Mouse (Mus musculus): Measurements from ENCODE around the gene Ptprq.

Ptprq gene

DNA sequence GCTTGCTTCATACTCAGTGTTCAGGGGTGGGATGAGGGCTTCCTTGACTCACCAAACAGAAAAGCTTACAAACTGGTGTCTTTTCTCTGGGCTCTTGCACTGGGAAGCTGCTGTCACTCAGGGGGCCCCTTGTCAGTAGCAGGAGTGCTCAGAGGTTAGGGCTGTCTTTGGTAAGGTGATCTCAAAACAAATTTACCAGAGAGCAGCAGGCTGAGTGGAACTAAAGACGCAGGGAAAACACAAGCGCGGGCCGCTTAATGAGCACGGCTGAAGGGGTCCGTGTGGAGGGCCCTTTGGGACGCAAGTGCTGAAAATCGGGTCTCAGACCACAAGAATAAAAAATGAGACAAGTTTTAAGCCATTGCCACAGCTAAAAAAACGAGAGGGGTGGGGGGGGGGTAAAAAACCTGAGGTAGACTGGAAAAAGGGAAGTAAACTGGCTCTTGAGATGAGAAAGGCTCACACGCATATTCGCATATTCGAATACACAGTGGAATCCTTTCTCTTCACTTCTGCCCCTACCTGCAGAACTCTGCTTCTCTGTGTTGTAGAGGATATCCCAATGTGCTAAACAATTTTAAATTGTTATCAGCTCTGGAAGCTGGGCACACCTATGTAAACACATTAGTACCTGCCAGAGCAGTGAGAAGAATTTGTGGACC, 231.1 kb downstream of the Ptprq start:
- DNase-seq (ENCODE audit: low spot score), result no peak

DNA sequence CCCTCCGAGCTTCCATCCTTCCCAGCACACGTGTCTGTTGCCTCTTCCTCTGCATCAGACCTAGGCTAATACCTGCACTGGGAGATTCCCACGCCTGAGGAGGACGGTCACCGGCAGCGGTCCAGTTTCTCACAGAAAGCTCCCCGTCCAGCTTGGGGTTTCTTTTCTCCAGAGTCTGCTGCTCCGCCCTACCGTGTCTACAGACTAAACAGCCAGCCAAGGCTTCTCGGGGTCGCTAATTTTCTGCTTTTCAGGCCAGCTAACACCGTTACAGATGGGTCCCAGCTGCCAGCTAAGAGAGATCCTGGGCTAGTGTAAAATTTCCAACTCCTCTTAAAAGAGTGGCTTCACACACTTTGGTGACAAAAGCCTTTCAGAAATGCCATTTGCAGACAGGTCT, 233.1 kb downstream of the Ptprq start:
- no peak for DNase-seq (ENCODE audit: low spot score)

DNA sequence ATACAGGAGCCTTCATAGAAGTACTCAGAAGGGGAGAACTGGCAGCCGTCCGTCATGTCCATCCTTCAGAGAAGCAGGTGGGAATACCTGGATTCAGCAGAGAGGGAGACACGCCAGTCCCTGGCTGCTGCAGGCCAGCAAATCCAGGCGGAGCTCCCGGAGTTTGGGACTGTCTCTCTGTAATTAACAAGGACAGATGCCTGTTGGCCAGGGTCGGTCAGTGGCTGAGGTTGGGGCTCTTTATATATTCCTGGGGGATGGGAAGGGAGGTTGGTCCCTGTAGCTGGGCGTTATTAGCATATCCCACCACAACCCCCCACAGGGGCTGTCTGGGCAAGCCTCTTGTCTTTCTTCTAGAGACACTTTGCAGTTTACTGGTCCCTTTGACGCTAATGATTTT, 234.0 kb downstream of the Ptprq start, which contains the start of gene Myf5:
Gene Myf5 (minus strand): TSS at position 265 of the 400 bp plus-strand sequence.
- no peak for DNase-seq (ENCODE audit: low spot score)

DNA sequence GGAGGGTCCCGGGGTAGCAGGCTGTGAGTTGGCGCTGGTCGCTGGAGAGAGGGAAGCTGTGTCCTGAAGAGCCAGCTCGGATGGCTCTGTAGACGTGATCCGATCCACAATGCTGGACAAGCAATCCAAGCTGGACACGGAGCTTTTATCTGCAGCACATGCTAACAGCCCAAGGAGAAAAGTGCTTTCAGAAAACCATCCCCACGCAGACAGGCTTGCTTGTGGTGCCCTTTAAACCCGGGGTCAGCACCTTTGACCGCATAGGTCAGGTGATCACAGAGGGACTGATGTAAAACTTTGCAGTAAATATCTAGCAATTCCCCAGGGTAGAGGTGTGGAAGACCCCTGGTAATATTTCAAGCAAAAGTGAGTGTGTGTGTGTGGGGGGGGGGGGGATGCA, 235.8 kb downstream of the Ptprq start:
- DNase-seq (ENCODE audit: low spot score), result no peak

DNA sequence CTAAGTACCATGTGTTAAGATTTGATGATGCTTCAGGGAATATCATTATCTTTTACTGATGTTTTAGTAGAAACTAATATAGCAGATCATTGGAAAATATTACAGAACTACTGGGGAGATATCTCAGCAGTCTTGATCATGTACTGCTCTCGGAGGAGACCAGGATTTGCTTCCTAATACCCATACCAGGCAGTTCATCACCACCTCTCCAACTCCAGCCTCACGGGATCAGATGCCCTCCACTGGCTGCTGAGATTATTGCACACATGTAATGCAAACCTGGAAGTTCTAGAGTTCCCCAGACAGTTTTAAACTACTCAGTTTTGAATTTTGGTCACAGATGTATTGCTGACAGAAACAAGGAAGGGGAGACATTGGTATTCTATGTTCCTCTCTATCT, 246.4 kb downstream of the Ptprq start:
- no peak for DNase-seq (ENCODE audit: low spot score)

DNA sequence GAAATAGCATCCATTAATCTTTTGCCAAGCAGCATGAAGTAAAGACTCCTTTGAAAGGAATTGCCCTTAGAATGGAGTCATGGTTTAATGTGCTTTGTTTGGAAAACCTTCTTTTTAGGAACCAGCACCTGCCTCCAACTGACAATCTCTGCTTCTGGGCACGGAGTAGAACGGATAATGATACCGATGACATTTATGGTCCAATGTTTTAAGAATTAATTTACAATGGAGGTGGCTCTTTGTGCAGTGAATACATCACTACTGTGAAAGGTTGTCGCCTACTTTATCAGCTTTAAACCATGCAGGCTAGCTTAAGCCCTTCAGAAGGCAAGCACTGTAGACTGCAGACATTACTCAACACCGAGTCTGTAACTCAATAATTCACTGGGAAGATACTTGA, 248.1 kb downstream of the Ptprq start:
- no peak for DNase-seq (ENCODE audit: low spot score)

DNA sequence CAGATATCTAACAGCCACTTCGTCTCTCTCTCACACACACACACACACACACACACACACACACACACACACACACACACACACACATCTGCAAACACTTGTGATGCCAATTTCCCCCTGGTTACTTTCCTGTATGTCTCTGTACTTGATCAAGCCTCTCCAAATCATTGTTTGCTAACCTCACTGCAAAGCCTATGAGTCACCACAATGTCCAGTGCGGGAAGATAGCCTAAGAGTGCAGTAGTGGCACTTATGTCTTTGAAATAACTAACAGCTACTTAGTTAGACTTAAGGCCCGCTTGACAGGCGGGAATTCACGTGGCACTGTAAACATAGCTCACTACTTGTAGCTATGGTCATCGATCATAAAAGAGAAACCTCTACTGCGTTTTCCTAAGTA, 252.0 kb downstream of the Ptprq start:
- no peak for DNase-seq (ENCODE audit: low spot score)

Data from ovary, postnatal 14 days (tissue).